Mouse (Mus musculus): Measurements from ENCODE around the gene Tubg1. TPM values are rescaled to one million over a fixed set of nuclear protein-coding genes. Genes with fewer than 3 reads are reported as not detected.

Gene Tubg1
- total RNA-seq, 2 experiments from 2014 or later, result 42.7 to 51.9 TPM

- ATAC-seq (replicated peaks; ENCODE audit: low FRiP score, low TSS enrichment, poor library complexity, severe bottlenecking), result no peak
Measured at GRCm38 (mm10) chr11:101161551-101161950, 41.8 kb downstream of the Tubg1 start.

- ATAC-seq (replicated peaks; ENCODE audit: low FRiP score, low TSS enrichment, poor library complexity, severe bottlenecking), result no peak
Measured at GRCm38 (mm10) chr11:101162301-101162700, 42.6 kb downstream of the Tubg1 start.

- ATAC-seq (replicated peaks; ENCODE audit: low FRiP score, low TSS enrichment, poor library complexity, severe bottlenecking), result no peak
Measured at GRCm38 (mm10) chr11:101162772-101163171, 43.0 kb downstream of the Tubg1 start.

GRCm38 (mm10) chr11:101163476-101164350 is 44.0 kb downstream of the Tubg1 start:
- no peak for ATAC-seq (replicated peaks; ENCODE audit: low FRiP score, low TSS enrichment, poor library complexity, severe bottlenecking)

GRCm38 (mm10) chr11:101164351-101164665 is 44.6 kb downstream of the Tubg1 start:
- no peak for ATAC-seq (replicated peaks; ENCODE audit: low FRiP score, low TSS enrichment, poor library complexity, severe bottlenecking)

- peak; percentile 41; the same call in 1 of the 2 replicates for ATAC-seq (replicated peaks; ENCODE audit: low FRiP score, low TSS enrichment, poor library complexity, severe bottlenecking)
Measured at GRCm38 (mm10) chr11:101164677-101165580, 45.2 kb downstream of the Tubg1 start.

GRCm38 (mm10) chr11:101166357-101166756 is 46.6 kb downstream of the Tubg1 start:
- no peak for ATAC-seq (replicated peaks; ENCODE audit: low FRiP score, low TSS enrichment, poor library complexity, severe bottlenecking)

- ATAC-seq (replicated peaks; ENCODE audit: low FRiP score, low TSS enrichment, poor library complexity, severe bottlenecking), result no peak
Measured at GRCm38 (mm10) chr11:101167211-101167962, 47.6 kb downstream of the Tubg1 start.

- ATAC-seq (replicated peaks; ENCODE audit: low FRiP score, low TSS enrichment, poor library complexity, severe bottlenecking), result no peak
Measured at GRCm38 (mm10) chr11:101167963-101168300, 48.2 kb downstream of the Tubg1 start.

- ATAC-seq (replicated peaks; ENCODE audit: low FRiP score, low TSS enrichment, poor library complexity, severe bottlenecking), result no peak
Measured at GRCm38 (mm10) chr11:101168301-101168980, 48.7 kb downstream of the Tubg1 start.

GRCm38 (mm10) chr11:101169301-101170107 is 49.8 kb downstream of the Tubg1 start:
- ATAC-seq (replicated peaks; ENCODE audit: low FRiP score, low TSS enrichment, poor library complexity, severe bottlenecking), result no peak

GRCm38 (mm10) chr11:101170354-101170810 is 50.6 kb downstream of the Tubg1 start, which contains the start of gene Cntnap1:
Gene Cntnap1, plus strand, starts transcription at chr11:101170523.
- ATAC-seq (replicated peaks; ENCODE audit: low FRiP score, low TSS enrichment, poor library complexity, severe bottlenecking), result no peak

- peak; percentile 45 for ATAC-seq (replicated peaks; ENCODE audit: low FRiP score, low TSS enrichment, poor library complexity, severe bottlenecking)
Measured at GRCm38 (mm10) chr11:101170811-101171610, 51.3 kb downstream of the Tubg1 start, which contains the start of gene Plekhh3. Gene Plekhh3, minus strand, starts transcription at chr11:101171351.

- 0 out of 2 replicates have a peak, but pooled peaks have one; percentile 15 for ATAC-seq (replicated peaks; ENCODE audit: low FRiP score, low TSS enrichment, poor library complexity, severe bottlenecking)
Measured at GRCm38 (mm10) chr11:101171721-101172433, 52.1 kb downstream of the Tubg1 start.

GRCm38 (mm10) chr11:101172434-101172815 is 52.7 kb downstream of the Tubg1 start:
- ATAC-seq (replicated peaks; ENCODE audit: low FRiP score, low TSS enrichment, poor library complexity, severe bottlenecking), result no peak

GRCm38 (mm10) chr11:101173112-101173511 is 53.4 kb downstream of the Tubg1 start:
- ATAC-seq (replicated peaks; ENCODE audit: low FRiP score, low TSS enrichment, poor library complexity, severe bottlenecking), result no peak
